Mouse (Mus musculus): Measurements from ENCODE around the gene Pidd1.

Pidd1 gene

GRCm38 (mm10) chr7:141474160-141474559 is 30.3 kb upstream of the Pidd1 start:
- intact Hi-C loops (cut with DNase I): no loop called here

GRCm38 (mm10) chr7:141472763-141473162 is 28.9 kb upstream of the Pidd1 start:
- intact Hi-C loops (cut with DNase I): no loop called here

GRCm38 (mm10) chr7:141472226-141472625 is 28.4 kb upstream of the Pidd1 start:
- intact Hi-C loops (cut with DNase I): no loop called here

- intact Hi-C loops (cut with DNase I): no loop called here
Measured at GRCm38 (mm10) chr7:141471236-141471635, 27.4 kb upstream of the Pidd1 start.

- intact Hi-C loops (cut with DNase I): no loop called here
Measured at GRCm38 (mm10) chr7:141470637-141470944, 26.8 kb upstream of the Pidd1 start.

GRCm38 (mm10) chr7:141469901-141470636 is 26.2 kb upstream of the Pidd1 start:
- intact Hi-C loops (cut with DNase I): no loop called here

GRCm38 (mm10) chr7:141469352-141469751 is 25.5 kb upstream of the Pidd1 start:
- intact Hi-C loops (cut with DNase I): no loop called here

- intact Hi-C loops (cut with DNase I): loop anchor here (1.0 kb wide), 1 partner anchor 8 kb away; no protein-coding TSS in a partner anchor
Measured at GRCm38 (mm10) chr7:141468522-141469211, 24.8 kb upstream of the Pidd1 start.

GRCm38 (mm10) chr7:141468164-141468521 is 24.3 kb upstream of the Pidd1 start:
- intact Hi-C loops (cut with DNase I): loop anchor here (1.0 kb wide), 1 partner anchor 8 kb away; no protein-coding TSS in a partner anchor

- intact Hi-C loops (cut with DNase I): loop anchor here (1.0 kb wide), 1 partner anchor 9 kb away; no protein-coding TSS in a partner anchor
Measured at GRCm38 (mm10) chr7:141467230-141468030, 23.6 kb upstream of the Pidd1 start, which contains the start of gene Cd151. Gene Cd151, plus strand, starts transcription at chr7:141467392.

GRCm38 (mm10) chr7:141466607-141467148 is 22.9 kb upstream of the Pidd1 start:
- intact Hi-C loops (cut with DNase I): no loop called here

GRCm38 (mm10) chr7:141466045-141466394 is 22.2 kb upstream of the Pidd1 start:
- intact Hi-C loops (cut with DNase I): no loop called here

- intact Hi-C loops (cut with DNase I): no loop called here
Measured at GRCm38 (mm10) chr7:141465388-141466044, 21.7 kb upstream of the Pidd1 start.

- intact Hi-C loops (cut with DNase I): no loop called here
Measured at GRCm38 (mm10) chr7:141464603-141465201, 20.9 kb upstream of the Pidd1 start.

GRCm38 (mm10) chr7:141463824-141464602 is 20.2 kb upstream of the Pidd1 start:
- intact Hi-C loops (cut with DNase I): no loop called here

- intact Hi-C loops (cut with DNase I): no loop called here
Measured at GRCm38 (mm10) chr7:141462333-141462821, 18.6 kb upstream of the Pidd1 start.

GRCm38 (mm10) chr7:141461521-141462332 is 17.9 kb upstream of the Pidd1 start:
- intact Hi-C loops (cut with DNase I): no loop called here

GRCm38 (mm10) chr7:141460391-141461113 is 16.7 kb upstream of the Pidd1 start, which contains the start of gene Cracr2b:
Gene Cracr2b, plus strand, starts transcription at chr7:141461094.
- intact Hi-C loops (cut with DNase I): no loop called here

Data from adrenal gland (tissue).